Mouse (Mus musculus): ENCODE measurements at regions not wholly inside any gene's neighbourhood (a gene's known extent, or its start where the extent isn't known, plus 50 kb on each side); places are given as distances from the start of the nearest gene placed in this dataset.

GRCm38 (mm10) chr2:48620815-48621214, 193.1 kb upstream of the Acvr2a start:
- TF ChIP-seq CTCF (IDR thresholded peaks at IDR 0.05; ENCODE audit: low read depth, low read length) (no peak), GATA1 (IDR thresholded peaks at IDR 0.05; ENCODE audit: borderline replicate concordance, low read length) (no peak), TAL1 (conservative IDR thresholded peaks at IDR 0.05; ENCODE audit: low read depth, low read length) (no peak)
